Mouse (Mus musculus) gastrocnemius, adult 18-20 months (tissue): ENCODE results near the gene Hist1h2bm. TPM values are rescaled to one million over a fixed set of nuclear protein-coding genes. Genes with fewer than 3 reads are reported as not detected.
"Not testable (repeated sequence)": the region's sequence is repeated elsewhere in the genome, so short reads cannot be mapped to it uniquely, and the experiment has no call there.

Experiments
- DNase-seq: peaks from one replicate; pipeline ENCODE4 v3.0.0; 2021; ENCODE audit warnings: low spot score
- long read RNA-seq, 2 experiments: library from polyadenylated mRNA; stranded (forward); transcript quantifications; one replicate each; pipeline ENCODE4 v2.0.0; 2021
- total RNA-seq, 2 experiments: library from RNA; stranded (reverse); gene quantifications; 2 replicates each; pipeline ENCODE4 v1.2.3; 2021

Hist1h2bm gene
- total RNA-seq: not detected
- long read RNA-seq, experiment 1: 0 reads
- long read RNA-seq, experiment 2: 0 reads

GRCm38 (mm10) chr13:21721757-21722372 is at the start of gene Hist1h2bm:
Gene Hist1h2bm, plus strand, starts transcription at chr13:21722044.
- peak; percentile 35 for DNase-seq

- no peak for DNase-seq
Observed at GRCm38 (mm10) chr13:21677305-21677704, 44.5 kb upstream of the Hist1h2bm start, which contains the start of gene Olfr1360. Gene Olfr1360, minus strand, starts transcription at chr13:21677405.

DNA sequence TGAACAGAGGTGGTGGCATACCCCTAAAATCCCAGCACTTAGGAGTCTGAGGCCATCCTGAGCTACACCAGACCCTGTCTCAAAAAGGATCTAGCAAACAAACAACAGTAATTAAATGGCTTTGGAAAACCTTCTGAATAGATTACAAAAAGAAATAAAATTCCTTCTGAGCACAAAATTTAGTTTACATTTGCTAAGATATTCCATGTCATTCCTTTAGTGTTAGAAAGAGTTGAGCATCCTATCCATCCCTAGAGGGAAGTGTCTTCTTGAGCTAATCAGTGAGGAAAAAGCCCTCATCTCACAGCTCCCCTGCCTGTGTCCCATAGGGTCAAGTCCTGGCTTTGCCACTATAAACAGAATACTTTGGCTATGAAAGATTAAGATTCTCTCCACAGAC is 24.0 kb upstream of the Hist1h2bm start, which contains the start of gene Olfr1359:
Gene Olfr1359, plus strand, starts transcription at position 301 of the 400 bp plus-strand sequence.
- DNase-seq: no peak

DNA sequence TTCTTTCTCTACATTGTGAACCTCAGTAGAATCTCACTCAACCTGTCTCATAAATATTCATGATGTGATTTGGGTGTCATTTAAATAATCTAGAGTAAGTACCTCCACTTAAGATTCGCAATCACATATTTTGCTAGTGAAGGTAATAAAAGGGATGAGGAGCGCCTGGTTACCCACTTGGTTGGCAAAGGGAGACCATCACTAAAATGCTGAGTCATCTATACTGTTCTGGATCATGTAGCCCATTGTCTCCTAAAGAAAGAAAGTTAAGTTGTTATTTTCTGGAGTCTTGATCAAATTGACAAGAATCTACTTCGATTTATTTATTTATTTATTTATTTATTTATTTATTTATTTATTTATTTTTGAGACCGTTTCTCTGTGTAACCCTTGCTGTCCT is 15.2 kb upstream of the Hist1h2bm start:
- DNase-seq: no peak

DNA sequence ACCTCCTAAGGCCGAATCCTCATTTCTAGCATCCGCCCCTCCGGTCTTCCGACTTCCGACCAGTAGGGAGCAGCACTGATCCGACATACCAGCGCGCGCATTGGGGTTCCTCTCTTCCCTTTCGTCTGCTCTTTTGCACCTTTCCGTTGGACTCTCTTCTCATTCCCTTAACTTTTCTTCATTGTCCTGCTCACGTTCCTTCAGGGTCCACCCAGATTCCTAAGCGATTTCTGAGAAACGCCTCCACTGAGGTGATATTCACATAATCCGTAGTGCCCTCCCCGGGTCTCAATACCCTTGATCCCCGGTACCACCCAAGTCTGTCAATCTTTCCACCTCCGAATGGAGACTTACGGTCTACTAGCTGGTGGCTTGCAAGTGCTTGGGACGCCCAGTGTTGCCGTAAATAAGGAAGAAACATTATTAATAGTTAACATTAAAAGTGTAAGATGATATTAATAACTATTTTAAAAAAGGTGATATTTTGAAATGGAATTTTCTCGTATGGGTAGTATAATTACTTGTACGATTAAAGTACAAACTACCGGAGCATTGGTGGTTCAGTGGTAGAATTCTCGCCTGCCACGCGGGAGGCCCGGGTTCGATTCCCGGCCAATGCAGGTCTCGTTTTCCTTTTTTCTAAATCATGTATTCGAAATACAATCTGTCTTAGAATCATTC is 11.7 kb upstream of the Hist1h2bm start:
- peak; percentile 89 for DNase-seq

GRCm38 (mm10) chr13:21710821-21711525 is 10.9 kb upstream of the Hist1h2bm start:
- DNase-seq: peak; percentile 81

DNA sequence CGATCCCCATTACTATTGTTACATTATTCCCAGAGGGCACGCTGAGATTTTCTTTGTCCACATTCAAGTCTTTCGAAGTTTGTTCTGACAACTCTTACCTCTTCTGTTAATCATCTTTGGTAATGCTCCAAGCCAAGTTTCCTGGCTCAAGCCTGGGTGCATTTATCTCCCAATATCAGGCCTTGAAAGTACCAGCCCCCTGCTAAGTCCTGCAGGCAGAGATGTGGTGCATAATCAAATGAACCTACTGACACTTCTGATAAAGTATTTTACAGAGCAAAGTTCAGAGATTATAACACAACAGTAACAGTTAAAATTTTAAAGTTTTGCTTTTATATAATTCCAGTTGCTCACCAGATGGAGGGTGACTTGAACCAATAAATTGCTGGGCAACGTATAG is 10.1 kb upstream of the Hist1h2bm start:
- DNase-seq: no peak

GRCm38 (mm10) chr13:21714725-21715124 is 7.1 kb upstream of the Hist1h2bm start:
- peak; percentile 54 for DNase-seq

- no peak for DNase-seq
Observed at GRCm38 (mm10) chr13:21715131-21715863, 6.5 kb upstream of the Hist1h2bm start.

GRCm38 (mm10) chr13:21715864-21716539 is 5.8 kb upstream of the Hist1h2bm start, which contains the start of the genes Hist1h2bl and Hist1h2ai:
Gene Hist1h2bl, minus strand, starts transcription at chr13:21716143.
Gene Hist1h2ai, plus strand, starts transcription at chr13:21716422.
- DNase-seq: peak; percentile 62

- DNase-seq: not testable (repeated sequence)
Observed at GRCm38 (mm10) chr13:21716540-21717391, 5.1 kb upstream of the Hist1h2bm start.

GRCm38 (mm10) chr13:21717397-21718357 is 4.2 kb upstream of the Hist1h2bm start, which contains the start of gene Hist1h3h:
Gene Hist1h3h, plus strand, starts transcription at chr13:21717659.
- DNase-seq: peak; percentile 40

DNA sequence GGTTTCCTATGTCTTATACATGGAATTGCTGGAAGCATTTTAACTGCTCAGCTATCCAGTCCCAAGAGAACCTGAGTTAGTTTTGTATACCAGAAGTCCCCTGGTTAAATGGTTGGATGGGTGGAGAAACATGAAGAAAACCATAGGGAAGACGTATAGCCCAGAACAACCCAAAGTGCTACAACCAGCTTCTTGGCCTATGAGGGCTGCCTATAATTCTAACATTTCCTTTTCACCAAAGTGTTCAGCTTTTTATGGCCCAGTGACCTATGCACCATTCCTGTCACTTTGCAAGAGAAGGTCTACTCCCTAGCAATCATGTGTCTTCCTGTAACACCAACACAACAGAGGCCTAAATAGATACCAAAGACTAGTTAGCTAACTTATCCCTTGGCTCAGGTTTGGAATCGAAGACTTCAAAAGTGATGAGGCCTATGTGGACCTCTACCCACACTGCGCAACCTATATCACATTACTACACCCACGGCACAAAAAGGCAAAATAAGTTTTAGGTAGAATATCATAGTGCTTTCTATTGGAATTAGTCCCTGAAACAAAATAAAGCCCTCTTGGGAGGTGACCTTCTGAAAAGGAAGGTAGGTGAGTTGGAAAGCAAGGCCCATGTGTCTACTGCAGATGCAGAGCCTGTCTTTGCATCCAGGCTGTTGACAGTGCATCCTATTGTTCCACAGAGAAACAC is 3.3 kb upstream of the Hist1h2bm start:
- no peak for DNase-seq

- not testable (repeated sequence) for DNase-seq
Observed at GRCm38 (mm10) chr13:21721107-21721756, 612 bp upstream of the Hist1h2bm start.

GRCm38 (mm10) chr13:21722373-21722925 is 605 bp downstream of the Hist1h2bm start:
- no peak for DNase-seq

- DNase-seq: no peak
Observed at GRCm38 (mm10) chr13:21722993-21723836, 1.4 kb downstream of the Hist1h2bm start.
